Mouse (Mus musculus) liver, embryonic 14.5 days (tissue): ENCODE results near the gene Ptprs. TPM values are rescaled to one million over a fixed set of nuclear protein-coding genes. Genes with fewer than 3 reads are reported as not detected.
A peak's percentile ranks its signal among the peaks of the same experiment; 100 is the strongest.

Experiments
- ATAC-seq: fragments of 200-750 bp; cut with Nextera tagmentation; 2 replicates; pipeline ENCODE4 v1.8.0; 2017; ENCODE audit warnings: moderate number of reproducible peaks, mild to moderate bottlenecking, moderate library complexity; ENCODE audit not compliant: insufficient read depth
- DNase-seq, 3 experiments: peaks; one replicate each; pipeline ENCODE4 v3.0.0-alpha.2; 2012 to 2013; ENCODE audit warnings: low read depth in 3 of 3, low spot score in 3 of 3
- H3K27ac ChIP-seq: fragments of 300-500 bp; sonication (generic); 2 replicates; pipeline ENCODE4 v1.5.1; 2014; ENCODE audit warnings: moderate library complexity, mild to moderate bottlenecking, control low read depth, inconsistent platforms
- H3K27me3 ChIP-seq: fragments of 300-500 bp; sonication (generic); 2 replicates; pipeline ENCODE4 v1.6.1; 2014; ENCODE audit warnings: mild to moderate bottlenecking, low read length, moderate library complexity; ENCODE audit not compliant: control insufficient read depth, insufficient read depth
- H3K36me3 ChIP-seq: fragments of 300-500 bp; sonication (generic); replicated peaks from 2 replicates; pipeline ENCODE4 v1.6.1; 2014; ENCODE audit warnings: low read depth; ENCODE audit not compliant: control insufficient read depth, insufficient read depth
- H3K4me1 ChIP-seq, 2 experiments: fragments of 200-500 bp in 1 of 2; fragments of 300-500 bp in 1 of 2; sonication (generic) in 1 of 2; replicated peaks; 2 replicates each; pipeline ENCODE4 v1.6.1; 2012 to 2014; ENCODE audit warnings: antibody characterized with exemption in 1 of 2, inconsistent platforms in 1 of 2, low read length in 1 of 2; ENCODE audit not compliant: control insufficient read depth in 2 of 2, insufficient read depth in 2 of 2
- H3K4me2 ChIP-seq: fragments of 300-500 bp; sonication (generic); 2 replicates; pipeline ENCODE4 v1.6.1; 2014; ENCODE audit warnings: low read depth, mild to moderate bottlenecking, control low read depth, moderate library complexity
- H3K4me3 ChIP-seq, 2 experiments: fragments of 200-500 bp in 1 of 2; fragments of 300-500 bp in 1 of 2; sonication (generic) in 1 of 2; 2 replicates each; pipeline ENCODE4 v1.5.1; 2012 to 2014; ENCODE audit warnings: low read depth in 2 of 2, low read length in 2 of 2, mild to moderate bottlenecking in 2 of 2, control low read depth in 1 of 2, inconsistent platforms in 1 of 2, moderate library complexity in 1 of 2; ENCODE audit not compliant: insufficient read depth in 1 of 2
- H3K9ac ChIP-seq: fragments of 300-500 bp; sonication (generic); replicated peaks from 2 replicates; pipeline ENCODE4 v1.6.1; 2014; ENCODE audit warnings: mild to moderate bottlenecking, control low read depth, moderate library complexity
- H3K9me3 ChIP-seq: fragments of 300-500 bp; sonication (generic); 2 replicates; pipeline ENCODE4 v1.6.1; 2016; ENCODE audit warnings: low read length, mixed read lengths; ENCODE audit not compliant: control insufficient read depth
- CTCF ChIP-seq: IDR thresholded peaks from 2 replicates; pipeline ENCODE4 v1.5.1; 2016; ENCODE audit warnings: antibody characterized with exemption, low read depth, control low read depth
- EP300 ChIP-seq: IDR thresholded peaks from 2 replicates; pipeline ENCODE4 v1.6.1; 2016; ENCODE audit warnings: antibody characterized with exemption, low read depth
- WGBS: fragments of 180-500 bp; shearing (Covaris S2); extraction: QIAGEN DNeasy Blood & Tissue Kit; methylation state at CpG from one replicate; pipeline ENCODE4 v1.1.7; 2014; ENCODE audit not compliant: insufficient replicate concordance; 5-methylcytosine and 5-hydroxymethylcytosine counted together
- polyA plus RNA-seq, 2 experiments: library from polyadenylated mRNA; depleted of rRNA in 1 of 2; stranded (reverse) in 1 of 2; unstranded in 1 of 2; fragments of >200 nt; fragmentation: Nextera tagmentation in 1 of 2; extraction: Ambion mirVana in 1 of 2; gene quantifications; 2 replicates each; pipeline versions ENCODE4 v1.2.1 to v1.2.3; 2012 to 2014

Gene Ptprs
- polyA plus RNA-seq, 2 experiments: 3.8 to 17.7 TPM

- DNase-seq (no peak), ATAC-seq (no peak)
- Histone ChIP-seq H3K4me3 (peak overlapping the region in 1 of 2 experiments; percentile 63; a peak in 1 of 4 replicates), H3K9me3 (no peaks in the 10 kb centered on the region), H3K36me3 (no peaks in the 10 kb centered on the region), H3K4me2 (peak overlapping the region; percentile 81), H3K9ac (no peak overlapping the region), H3K27me3 (no peaks in the 10 kb centered on the region), H3K4me1 (no peaks in the 10 kb centered on the region; a peak in 1 of 4 replicates), H3K27ac (no peak overlapping the region)
- TF ChIP-seq EP300 (no peak), CTCF (no peak)
- WGBS: 43% methylated on average over 6 of the region's 6 CpGs
These were observed 15.4 kb downstream of the Ptprs start for GRCm38 (mm10) chr17:56460876-56461275.

- Histone ChIP-seq H3K4me1 (no peaks in the 10 kb centered on the region; a peak in 1 of 4 replicates), H3K27me3 (no peaks in the 10 kb centered on the region), H3K27ac (no peak overlapping the region), H3K9ac (no peak overlapping the region), H3K9me3 (no peaks in the 10 kb centered on the region), H3K4me2 (no peak overlapping the region), H3K4me3 (no peak overlapping the region), H3K36me3 (no peaks in the 10 kb centered on the region)
- no peak for DNase-seq
- 76% methylated on average over 1 of the region's 1 CpGs for WGBS
- TF ChIP-seq CTCF (no peak), EP300 (no peak)
- no peak for ATAC-seq
These were observed 18.8 kb downstream of the Ptprs start for GRCm38 (mm10) chr17:56457442-56457841.

- Histone ChIP-seq H3K27ac (no peak overlapping the region), H3K4me2 (no peak overlapping the region), H3K9me3 (no peaks in the 10 kb centered on the region), H3K36me3 (no peaks in the 10 kb centered on the region), H3K4me3 (no peak overlapping the region), H3K4me1 (no peaks in the 10 kb centered on the region; a peak in 1 of 4 replicates), H3K9ac (no peak overlapping the region), H3K27me3 (no peaks in the 10 kb centered on the region)
- ATAC-seq: no peak
- no peak for DNase-seq
- WGBS: 63% methylated on average over 5 of the region's 5 CpGs
- TF ChIP-seq EP300: no peak
These were observed 19.9 kb downstream of the Ptprs start for GRCm38 (mm10) chr17:56456353-56456752.

- Histone ChIP-seq H3K27me3 (no peaks in the 10 kb centered on the region), H3K4me2 (no peak overlapping the region), H3K9ac (no peak overlapping the region), H3K36me3 (no peaks in the 10 kb centered on the region), H3K9me3 (no peaks in the 10 kb centered on the region), H3K4me3 (no peak overlapping the region), H3K4me1 (no peaks in the 10 kb centered on the region), H3K27ac (no peak overlapping the region)
- WGBS: 72% methylated on average over 4 of the region's 4 CpGs
- TF ChIP-seq CTCF: no peak
- TF ChIP-seq EP300: no peak
- ATAC-seq (no peak), DNase-seq (no peak)
These were observed 22.6 kb downstream of the Ptprs start for GRCm38 (mm10) chr17:56453689-56454088.

- Histone ChIP-seq H3K4me1 (no peaks in the 10 kb centered on the region), H3K9me3 (no peaks in the 10 kb centered on the region), H3K36me3 (no peaks in the 10 kb centered on the region), H3K27ac (no peak overlapping the region), H3K4me3 (no peak overlapping the region), H3K4me2 (no peak overlapping the region), H3K9ac (no peak overlapping the region), H3K27me3 (no peaks in the 10 kb centered on the region)
- ATAC-seq: no peak
- DNase-seq: no peak
- 62% methylated on average over 4 of the region's 4 CpGs for WGBS
- no peak for TF ChIP-seq CTCF
- TF ChIP-seq EP300: no peak
These were observed 23.0 kb downstream of the Ptprs start for GRCm38 (mm10) chr17:56453251-56453650.
